Comparison of ENCODE assay signal across 9 mouse cellular contexts in the genomic region with DNA sequence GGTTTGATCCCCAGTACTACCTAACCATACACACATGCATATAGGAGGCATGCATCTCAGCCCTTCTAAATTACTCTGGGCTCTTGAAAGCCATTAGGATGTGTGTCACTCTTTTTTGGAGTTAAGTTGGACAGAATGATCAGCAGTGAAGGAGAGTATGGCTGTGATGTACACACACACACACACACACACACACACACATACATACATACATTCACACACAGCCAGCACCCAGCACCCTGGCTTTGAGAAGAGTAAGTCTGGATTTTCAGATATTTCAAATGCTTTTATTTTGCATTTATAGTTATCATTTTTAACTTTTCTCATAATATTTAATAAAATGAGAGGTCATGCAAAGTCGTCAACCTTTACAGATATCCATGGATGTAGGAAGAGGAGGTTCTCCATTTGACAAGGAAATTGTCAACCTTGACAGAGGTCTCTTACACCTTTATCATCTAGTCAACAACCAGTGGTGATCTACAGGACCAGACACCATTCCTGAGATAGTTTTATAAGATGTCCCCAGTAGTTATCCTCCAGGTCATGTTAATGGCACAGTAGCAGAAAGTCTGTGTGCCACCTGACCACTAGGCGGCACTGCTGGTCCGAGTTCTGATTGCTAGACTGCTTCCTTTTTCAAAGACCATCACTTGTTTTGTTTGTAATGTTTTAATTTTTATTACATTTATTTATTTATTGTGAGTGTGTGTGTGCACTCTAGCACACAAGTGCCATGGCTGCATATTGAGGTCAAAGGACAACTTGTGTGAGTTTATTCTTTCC. TPM values are rescaled to one million over a fixed set of nuclear protein-coding genes. Genes with fewer than 3 reads are reported as not detected.
A peak's percentile ranks its signal among the peaks of the same experiment; 100 is the strongest.
DNase-seq lines count a peak whose midpoint lies in the region; ATAC-seq lines count a peak whose summit lies in the region.
"Had no signal": no experiment of that assay in that cellular context is flagged by ENCODE, and none has a peak within 500 bp of the region (broad histone marks: within the 10 kb centered on the region; RNA-seq: fewer than 3 reads in every experiment).

No protein-coding gene starts in this region.

- H3K9me3 ChIP-seq in kidney, embryonic 15.5 days (replicated peaks) = no peaks in the 10 kb centered on the region
- H3K9me3 ChIP-seq in intestine, embryonic 14.5 days (ENCODE audit: control insufficient read depth, low read length) = no peaks in the 10 kb centered on the region
- H3K9me3 ChIP-seq in limb, embryonic 10.5 days (replicated peaks) = no peaks in the 10 kb centered on the region

- H3K4me2 ChIP-seq in kidney, embryonic 15.5 days = no peak overlapping the region
- H3K4me2 ChIP-seq in intestine, embryonic 14.5 days (ENCODE audit: low read length) = no peak overlapping the region

- peaks cover 11% of the 10 kb centered on the region for H3K4me1 ChIP-seq in kidney, embryonic 15.5 days
- no peaks in the 10 kb centered on the region for H3K4me1 ChIP-seq in intestine, embryonic 14.5 days (replicated peaks; ENCODE audit: control insufficient read depth, insufficient read depth, low read length)
- peaks cover 10% of the 10 kb centered on the region for H3K4me1 ChIP-seq in limb, embryonic 10.5 days

- DNase-seq in kidney, adult 18-20 months = peak; percentile 81
- peak; percentile 88 to 92 for DNase-seq in cerebellum, postnatal 10 days
- peak; percentile 48 to 66 for DNase-seq in frontal cortex, postnatal 14 days (ENCODE audit: low spot score in 2 of 2)
- DNase-seq in intestine, embryonic 14.5 days (ENCODE audit: low spot score) = peak; percentile 88
- peak; percentile 73 for DNase-seq in limb, embryonic 10.5 days (ENCODE audit: low spot score)
- DNase-seq in naive thymus-derived CD4-positive, alpha-beta T cell, adult 2 months (ENCODE audit: low read depth) = peak; percentile 85
- DNase-seq in spleen, postnatal 36 days (ENCODE audit: low spot score in 2 of 2) = peak; percentile 61 to 62

- H3K4me3 ChIP-seq in kidney, embryonic 15.5 days (replicated peaks) = no peak overlapping the region
- no peak overlapping the region for H3K4me3 ChIP-seq in intestine, embryonic 14.5 days (ENCODE audit: low read depth, low read length)
- H3K4me3 ChIP-seq in limb, embryonic 10.5 days = no peak overlapping the region
- H3K4me3 ChIP-seq: myocyte had no signal

- H3K9ac ChIP-seq in kidney, embryonic 15.5 days = no peak overlapping the region
- no peak overlapping the region for H3K9ac ChIP-seq in intestine, embryonic 14.5 days (ENCODE audit: low read length)

- no peak overlapping the region for H3K27ac ChIP-seq in kidney, embryonic 15.5 days
- no peak overlapping the region for H3K27ac ChIP-seq in intestine, embryonic 14.5 days (ENCODE audit: low read depth)
- no peak overlapping the region for H3K27ac ChIP-seq in limb, embryonic 10.5 days

- peaks cover 11% of the 10 kb centered on the region; the same call in 1 of the 2 replicates for H3K36me3 ChIP-seq in kidney, embryonic 15.5 days
- H3K36me3 ChIP-seq in intestine, embryonic 14.5 days (ENCODE audit: control insufficient read depth, insufficient read depth, low read length) = peaks cover 8% of the 10 kb centered on the region; the same call in 1 of the 2 replicates
- H3K36me3 ChIP-seq in limb, embryonic 10.5 days = peaks cover 14% of the 10 kb centered on the region

- 34% methylated on average over 3 of the region's 3 CpGs for WGBS in kidney, embryonic 15.5 days
- 30% methylated on average over 3 of the region's 3 CpGs for WGBS in intestine, embryonic 14.5 days
- WGBS in limb, embryonic 10.5 days = 35% methylated on average over 3 of the region's 3 CpGs

- ATAC-seq in kidney, embryonic 15.5 days (replicated peaks; ENCODE audit: low FRiP score) = no peak
- ATAC-seq in intestine, embryonic 14.5 days (replicated peaks; ENCODE audit: low FRiP score, low TSS enrichment, low read depth) = peak; percentile 66

- no peaks in the 10 kb centered on the region for H3K27me3 ChIP-seq in kidney, embryonic 15.5 days
- H3K27me3 ChIP-seq in intestine, embryonic 14.5 days (replicated peaks; ENCODE audit: control insufficient read depth, insufficient read depth, low read length) = no peaks in the 10 kb centered on the region
- no peaks in the 10 kb centered on the region for H3K27me3 ChIP-seq in limb, embryonic 10.5 days (ENCODE audit: low read depth, poor library complexity, severe bottlenecking)

RNA-seq across cellular contexts. Expression of gene Fam117b, which starts 29.3 kb away (rescaled TPM):
- polyA plus RNA-seq in kidney, embryonic 15.5 days (2015; fragmentation: Nextera tagmentation; extraction: Ambion mirVana) = 12.1 TPM in 2 replicates
- 10.3 and 11.0 TPM in 2 replicates for polyA plus RNA-seq in intestine, embryonic 14.5 days (2014; fragmentation: Nextera tagmentation; extraction: Ambion mirVana)
- 9.7 and 12.3 TPM in 2 replicates for polyA plus RNA-seq in limb, embryonic 10.5 days (2016; fragmentation: Nextera tagmentation; extraction: Ambion mirVana)
